Mouse (Mus musculus) frontal cortex, postnatal 25 days (tissue): ENCODE data around the gene Aamp.

ENCODE experiments used
- DNase-seq, 2 experiments: peaks; one replicate each; pipeline ENCODE4 v3.0.0; 2022; ENCODE audit warnings: low spot score in 2 of 2

Gene Aamp

DNA sequence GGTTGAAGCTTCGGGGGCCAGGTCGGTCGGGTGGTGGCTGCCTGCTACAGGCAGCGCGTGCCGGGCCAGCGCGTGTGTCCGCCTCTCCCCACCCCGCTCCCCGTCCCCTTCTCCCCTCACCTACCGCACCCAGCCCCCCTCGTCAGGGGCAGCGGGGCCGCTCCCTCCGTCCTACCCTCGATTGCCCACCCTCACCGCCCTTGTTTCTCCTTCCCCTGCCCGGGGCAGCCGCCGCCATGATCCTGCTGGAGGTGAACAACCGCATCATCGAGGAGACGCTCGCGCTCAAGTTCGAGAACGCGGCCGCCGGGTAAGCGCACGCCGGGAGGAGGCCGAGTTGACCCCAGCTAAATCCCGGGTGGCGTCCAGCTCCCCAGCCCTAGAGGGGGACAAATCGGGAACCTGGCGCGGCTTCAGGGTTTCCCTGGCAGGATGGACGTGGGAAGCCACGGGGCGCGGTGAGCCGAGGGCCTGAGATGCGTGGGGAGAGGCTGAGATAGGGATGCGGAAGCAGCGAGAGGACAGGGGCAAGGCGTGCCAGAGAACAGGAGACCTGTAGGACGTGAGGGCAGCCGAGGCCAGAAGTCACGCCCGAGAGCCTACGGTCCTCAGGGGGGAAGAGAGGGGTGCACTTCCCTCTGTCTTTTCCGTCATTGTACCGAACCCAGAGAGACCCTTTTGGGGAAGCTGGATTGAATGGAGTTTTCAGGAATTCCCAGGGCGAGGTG, 47.8 kb downstream of the Aamp start:
- peak in 1 of 2 experiments; percentile 24 for DNase-seq

DNA sequence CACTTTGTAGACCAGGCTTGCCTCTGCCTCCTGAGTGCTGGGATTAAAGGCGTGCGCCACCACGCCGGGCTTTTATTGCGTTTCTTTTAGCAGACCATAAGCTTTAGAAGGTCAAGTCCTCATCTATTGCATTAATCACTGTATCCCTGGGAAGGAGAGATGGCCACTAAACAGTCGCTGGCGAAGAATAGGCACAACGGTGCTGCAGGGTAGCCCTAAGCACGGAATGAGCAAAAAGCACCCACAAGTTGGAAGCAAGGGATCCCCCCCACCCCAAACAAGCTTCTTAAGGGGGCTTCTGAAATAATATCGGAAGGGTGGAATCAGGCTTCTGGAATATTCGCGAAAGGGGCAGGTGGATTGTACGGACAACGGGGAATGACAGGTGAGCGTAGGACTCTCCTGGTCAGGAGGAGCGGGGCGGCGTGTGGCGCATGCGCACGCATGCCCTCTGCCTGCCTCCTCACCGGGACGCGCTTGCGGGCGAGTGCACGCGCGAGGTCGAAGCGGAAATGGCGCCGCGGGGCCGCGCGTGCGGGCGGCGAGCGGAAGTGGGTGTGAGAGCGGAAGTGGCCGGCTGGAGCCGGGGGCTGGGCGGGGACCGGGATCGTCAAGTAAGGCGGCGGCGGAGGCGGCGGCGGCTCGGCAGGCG, 48.5 kb downstream of the Aamp start, which contains the start of gene Arpc2:
TSS of gene Arpc2 (plus strand) at position 147 of the 652 bp plus-strand sequence.
- DNase-seq = peak; percentile 90 to 94

DNA sequence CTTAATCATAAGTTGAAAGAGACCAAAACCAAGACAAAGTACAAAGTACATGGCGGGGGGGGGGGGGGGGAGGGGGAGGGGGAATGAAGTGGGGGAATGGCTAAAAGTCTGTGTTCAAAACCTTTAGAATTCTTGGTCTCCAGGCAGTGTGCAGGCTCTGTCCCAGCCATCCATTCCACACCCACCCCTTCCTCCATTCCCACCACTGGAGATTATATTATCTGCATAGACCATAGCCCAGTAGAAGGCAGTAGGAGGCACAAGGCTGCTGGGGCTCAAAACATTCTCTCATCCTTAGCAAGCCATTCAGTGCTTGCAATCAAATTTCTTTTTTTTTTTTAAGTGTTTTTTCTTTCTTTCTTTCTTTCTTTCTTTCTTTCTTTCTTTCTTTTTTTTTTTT, 53.5 kb downstream of the Aamp start:
- DNase-seq = no peak

DNA sequence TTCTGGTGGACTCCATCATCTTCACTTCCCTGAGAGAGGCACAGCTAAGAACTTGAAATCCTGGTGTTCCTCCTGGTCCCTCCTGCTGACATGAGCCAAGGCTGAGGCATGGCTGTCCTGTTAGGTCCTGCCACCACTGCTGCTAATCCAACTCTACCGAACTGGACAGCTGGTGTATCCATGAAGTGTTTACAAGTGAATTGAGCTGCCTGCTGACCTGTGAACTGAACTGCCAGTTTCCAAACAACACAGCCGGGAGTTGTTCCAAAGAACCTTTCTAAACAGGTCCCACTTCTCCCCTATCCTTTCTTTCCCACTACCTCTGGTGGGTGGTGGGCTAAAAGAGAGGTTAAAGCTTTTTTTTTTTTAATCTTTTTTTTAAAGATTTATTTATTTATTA, 54.6 kb downstream of the Aamp start:
- DNase-seq = no peak
